Mouse (Mus musculus) erythroblast, adult 5-6 weeks (primary cell): ENCODE data around the gene Arhgap30. TPM values are rescaled to one million over a fixed set of nuclear protein-coding genes. Genes with fewer than 3 reads are reported as not detected.
A peak's percentile ranks its signal among the peaks of the same experiment; 100 is the strongest.

Experiments used
- ATAC-seq: replicated peaks from 2 replicates; pipeline ENCODE4 v1.8.0; 2016; ENCODE audit warnings: moderate number of reproducible peaks, mild to moderate bottlenecking, moderate TSS enrichment, inconsistent platforms; ENCODE audit not compliant: poor library complexity, low FRiP score, severe bottlenecking
- total RNA-seq, 2 experiments: library from RNA; stranded (forward) in 1 of 2; stranded (reverse) in 1 of 2; fragments of 150-400 nt in 1 of 2; fragments of 200-764, 138-1000 nt in 1 of 2; gene quantifications; 2 replicates each; pipeline versions ENCODE4 v1.2.3 to v1.2.4; 2015 to 2017; ENCODE audit warnings: low replicate concordance in 2 of 2

Arhgap30 gene
- total RNA-seq (2015; ENCODE audit: low replicate concordance) (20.1 and 21.1 TPM in 2 replicates), total RNA-seq (2017; ENCODE audit: low replicate concordance) (25.9 and 26.9 TPM in 2 replicates)

GRCm38 (mm10) chr1:171388376-171389102 is at the start of gene Arhgap30:
TSS of gene Arhgap30 (plus strand) at chr1:171388954.
- no peak for ATAC-seq

- ATAC-seq, result no peak
Measured at GRCm38 (mm10) chr1:171342262-171343207, 46.2 kb upstream of the Arhgap30 start.

- no peak for ATAC-seq
Measured at GRCm38 (mm10) chr1:171343922-171344677, 44.7 kb upstream of the Arhgap30 start.

GRCm38 (mm10) chr1:171344715-171345114 is 44.0 kb upstream of the Arhgap30 start:
- ATAC-seq, result no peak

- peak; percentile 98 for ATAC-seq
Measured at GRCm38 (mm10) chr1:171345225-171346094, 43.3 kb upstream of the Arhgap30 start, which contains the start of the genes Nit1 and Pfdn2. TSS of gene Nit1 (minus strand) at chr1:171345646. TSS of gene Pfdn2 (plus strand) at chr1:171345670.

- peak; percentile 35; the same call in 1 of the 2 replicates for ATAC-seq
Measured at GRCm38 (mm10) chr1:171346095-171346450, 42.7 kb upstream of the Arhgap30 start.

GRCm38 (mm10) chr1:171348665-171349064 is 40.1 kb upstream of the Arhgap30 start:
- no peak for ATAC-seq

GRCm38 (mm10) chr1:171349210-171349609 is 39.5 kb upstream of the Arhgap30 start:
- no peak for ATAC-seq

- no peak for ATAC-seq
Measured at GRCm38 (mm10) chr1:171355812-171356340, 32.9 kb upstream of the Arhgap30 start.

- no peak for ATAC-seq
Measured at GRCm38 (mm10) chr1:171356814-171357213, 31.9 kb upstream of the Arhgap30 start.

GRCm38 (mm10) chr1:171358421-171358820 is 30.3 kb upstream of the Arhgap30 start:
- ATAC-seq, result 0 out of 2 replicates have a peak, but pooled peaks have one; percentile 24

GRCm38 (mm10) chr1:171360253-171360652 is 28.5 kb upstream of the Arhgap30 start:
- peak; percentile 20 for ATAC-seq

- peak; percentile 85 for ATAC-seq
Measured at GRCm38 (mm10) chr1:171360656-171361055, 28.1 kb upstream of the Arhgap30 start, which contains the start of gene Klhdc9. TSS of gene Klhdc9 (minus strand) at chr1:171360798.

- ATAC-seq, result peak; percentile 85
Measured at GRCm38 (mm10) chr1:171361106-171362103, 27.3 kb upstream of the Arhgap30 start.

- no peak for ATAC-seq
Measured at GRCm38 (mm10) chr1:171365934-171366333, 22.8 kb upstream of the Arhgap30 start.

- no peak for ATAC-seq
Measured at GRCm38 (mm10) chr1:171369845-171370556, 18.8 kb upstream of the Arhgap30 start, which contains the start of gene Nectin4. TSS of gene Nectin4 (plus strand) at chr1:171370099.

- ATAC-seq, result no peak
Measured at GRCm38 (mm10) chr1:171372880-171373279, 15.9 kb upstream of the Arhgap30 start.
